Mouse (Mus musculus): ENCODE measurements at regions not wholly inside any gene's neighbourhood (a gene's known extent, or its start where the extent isn't known, plus 50 kb on each side); places are given as distances from the start of the nearest gene placed in this dataset.

- DNase-seq (ENCODE audit: low spot score), result no peak
Observed at GRCm38 (mm10) chr9:118326656-118327055, 151.4 kb upstream of the Eomes start.

GRCm38 (mm10) chr9:118327904-118328303, 150.1 kb upstream of the Eomes start:
- DNase-seq (ENCODE audit: low spot score), result no peak

- no peak for DNase-seq (ENCODE audit: low spot score)
Observed at GRCm38 (mm10) chr9:118341401-118341800, 136.6 kb upstream of the Eomes start.

DNA sequence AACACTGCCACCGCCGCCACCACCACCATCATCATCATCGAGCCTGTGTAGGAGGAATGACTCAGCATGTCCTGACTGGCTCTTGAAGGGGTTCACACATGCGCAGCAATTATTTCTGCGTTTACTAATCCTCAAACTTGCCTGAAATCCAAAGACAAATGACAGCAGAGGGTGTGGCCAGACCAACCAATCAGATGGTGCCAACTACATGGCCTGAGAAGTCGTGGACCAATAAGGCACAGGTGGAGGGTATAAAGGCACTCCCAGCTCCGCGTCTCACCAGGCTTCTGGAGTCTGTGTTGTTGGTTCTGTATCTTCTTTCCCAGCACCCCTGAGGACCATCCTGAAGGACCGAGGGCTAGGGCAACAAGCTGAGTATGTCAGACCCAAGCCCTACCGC, 123.1 kb upstream of the Eomes start:
- no peak for DNase-seq (ENCODE audit: low spot score)

GRCm38 (mm10) chr9:118357406-118357805, 120.6 kb upstream of the Eomes start:
- no peak for DNase-seq (ENCODE audit: low spot score)

DNA sequence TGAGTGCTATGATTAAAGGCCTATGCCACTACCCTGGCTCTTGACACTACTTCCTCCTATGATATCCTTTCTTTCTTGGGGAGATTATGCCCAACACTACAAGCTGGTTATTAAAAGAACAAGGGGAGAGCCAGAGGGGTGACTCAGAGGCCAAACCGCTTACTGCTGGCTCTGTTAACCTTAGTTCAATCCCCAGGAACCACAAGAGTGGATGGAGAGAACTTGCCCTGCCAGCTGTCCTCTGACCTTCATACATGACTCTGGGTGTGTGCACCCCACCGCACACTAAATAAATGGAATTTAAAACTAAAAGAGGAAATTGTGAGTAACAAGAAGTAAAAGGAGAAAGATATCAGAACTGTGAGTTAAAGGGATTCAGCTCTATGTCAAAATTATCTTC, 114.1 kb upstream of the Eomes start:
- no peak for DNase-seq (ENCODE audit: low spot score)

GRCm38 (mm10) chr9:118365431-118365830, 112.6 kb upstream of the Eomes start:
- DNase-seq (ENCODE audit: low spot score), result no peak

- no peak for DNase-seq (ENCODE audit: low spot score)
Observed at GRCm38 (mm10) chr9:118367314-118367713, 110.7 kb upstream of the Eomes start.

DNA sequence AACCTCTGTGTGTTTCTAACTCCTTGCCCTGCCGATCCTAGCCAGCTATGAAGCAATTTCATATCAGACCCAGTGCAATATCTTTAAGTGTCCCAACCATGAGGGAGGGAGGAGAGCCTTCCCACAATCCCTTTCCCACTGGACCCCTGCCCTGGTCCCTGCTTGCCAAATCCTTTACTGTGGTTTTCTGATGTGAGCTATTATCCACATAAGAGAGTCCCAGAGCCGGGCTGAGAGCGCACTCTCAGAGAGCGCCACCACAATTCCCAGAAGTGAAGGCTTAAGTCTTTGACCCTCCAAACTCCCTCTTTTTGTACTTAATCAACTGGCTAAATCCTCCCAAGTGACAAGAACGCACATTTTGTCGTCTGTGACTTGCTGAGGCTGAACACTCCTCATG, 107.4 kb upstream of the Eomes start:
- DNase-seq (ENCODE audit: low spot score), result no peak

GRCm38 (mm10) chr9:118374680-118375079, 103.3 kb upstream of the Eomes start:
- no peak for DNase-seq (ENCODE audit: low spot score)

GRCm38 (mm10) chr9:118379055-118379454, 99.0 kb upstream of the Eomes start:
- no peak for DNase-seq (ENCODE audit: low spot score)

- DNase-seq (ENCODE audit: low spot score), result no peak
Observed at GRCm38 (mm10) chr9:118382532-118382931, 95.5 kb upstream of the Eomes start.

GRCm38 (mm10) chr9:118384610-118385009, 93.4 kb upstream of the Eomes start:
- DNase-seq (ENCODE audit: low spot score), result no peak

DNA sequence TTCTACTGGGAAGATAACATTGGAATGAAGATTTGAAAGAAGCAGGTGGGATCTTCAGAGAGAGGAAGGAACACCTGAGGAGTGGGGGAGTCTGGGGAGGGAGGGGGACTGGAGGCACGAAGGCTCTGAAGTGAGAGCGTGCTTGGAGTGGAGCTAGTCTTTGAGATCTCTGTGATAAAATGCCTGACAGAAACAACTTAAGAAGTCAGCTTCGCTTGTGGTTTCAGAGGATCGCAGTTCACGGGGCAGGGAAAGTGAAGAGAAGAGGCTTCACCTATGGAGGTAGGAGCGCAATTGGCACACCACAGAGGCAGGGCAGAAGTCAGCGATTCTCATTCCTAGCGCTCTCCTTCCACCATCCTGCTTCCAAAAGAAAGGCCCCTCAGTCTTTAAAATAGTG, 90.4 kb upstream of the Eomes start:
- no peak for DNase-seq (ENCODE audit: low spot score)

DNA sequence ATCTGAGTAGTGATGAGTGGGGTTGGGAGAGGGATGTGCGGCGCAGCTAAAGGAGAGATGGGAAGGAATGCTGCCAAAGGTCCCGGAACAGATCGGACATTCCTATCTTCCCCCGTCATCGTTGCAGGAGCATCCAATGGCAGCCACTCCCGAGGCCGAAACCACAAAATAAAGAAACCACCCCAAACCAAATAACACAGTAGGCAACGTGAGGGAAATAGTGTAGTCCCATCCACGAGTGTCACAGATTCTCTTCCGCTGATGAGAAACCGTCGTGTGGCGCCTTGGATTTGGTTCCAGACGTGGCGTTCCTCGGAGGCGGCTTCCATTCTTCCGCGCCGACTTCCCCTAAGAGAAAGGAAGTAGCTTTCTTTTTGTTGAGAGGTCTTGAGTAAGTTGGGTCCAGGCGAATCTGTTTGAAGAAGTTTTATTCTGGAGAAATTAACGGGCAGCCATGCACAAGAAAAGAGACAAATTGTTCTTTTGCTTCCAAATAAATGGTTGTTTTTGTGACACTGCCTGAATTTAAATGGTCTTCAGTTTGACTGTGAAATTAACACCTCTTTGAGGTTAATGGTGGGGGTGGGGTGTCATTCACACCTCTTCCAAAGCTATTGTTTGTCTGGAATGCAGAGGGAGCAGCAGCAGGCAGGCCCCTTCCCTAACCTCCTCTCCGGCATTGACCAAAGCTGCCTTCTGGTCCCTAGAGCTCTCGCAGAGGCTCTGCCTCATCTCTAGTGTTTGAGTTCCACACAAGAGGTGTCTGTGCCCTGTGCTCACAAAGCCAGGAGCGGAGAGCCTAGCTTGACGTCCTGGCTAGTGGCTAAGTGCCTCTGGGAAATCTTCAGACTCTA, 88.3 kb upstream of the Eomes start:
- no peak for DNase-seq (ENCODE audit: low spot score)

DNA sequence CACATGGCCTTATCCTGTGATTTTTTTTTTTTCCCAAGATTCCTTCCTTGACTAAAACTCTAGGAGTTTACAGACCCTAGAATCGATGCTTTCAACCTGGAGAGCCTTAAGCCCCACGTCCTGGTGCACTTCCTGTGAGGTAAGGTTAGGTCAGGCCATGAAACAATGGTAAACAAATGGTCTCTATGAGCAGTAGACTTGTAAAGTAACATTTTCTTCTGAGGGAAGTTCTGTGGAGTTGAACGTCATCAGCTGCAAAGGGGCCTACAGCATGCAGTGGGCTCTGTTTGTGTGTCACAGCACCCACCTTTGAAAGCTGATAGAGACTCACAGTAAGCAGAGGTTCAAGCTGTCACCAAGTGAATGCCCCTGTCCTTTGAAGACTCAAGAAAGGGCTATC, 87.3 kb upstream of the Eomes start:
- no peak for DNase-seq (ENCODE audit: low spot score)

DNA sequence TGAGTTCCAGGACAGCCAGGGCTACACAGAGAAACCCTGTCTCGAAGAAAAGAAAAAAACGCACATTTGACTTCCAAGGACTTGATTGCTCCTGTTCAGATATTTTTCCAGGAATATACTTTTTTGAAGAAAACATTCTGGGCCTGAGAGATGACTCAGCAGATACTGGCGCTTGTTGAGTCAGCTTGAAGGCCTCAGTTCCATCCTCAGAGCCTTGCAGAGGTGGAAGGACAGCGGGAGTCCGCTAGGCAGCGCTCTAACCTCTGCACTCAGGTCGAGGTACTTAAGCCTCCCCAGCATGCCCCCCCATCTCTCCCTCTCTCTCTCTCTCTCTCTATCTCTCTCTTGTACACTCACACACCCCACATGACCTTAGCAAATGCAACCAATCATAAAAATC, 86.3 kb upstream of the Eomes start:
- DNase-seq (ENCODE audit: low spot score), result no peak

DNA sequence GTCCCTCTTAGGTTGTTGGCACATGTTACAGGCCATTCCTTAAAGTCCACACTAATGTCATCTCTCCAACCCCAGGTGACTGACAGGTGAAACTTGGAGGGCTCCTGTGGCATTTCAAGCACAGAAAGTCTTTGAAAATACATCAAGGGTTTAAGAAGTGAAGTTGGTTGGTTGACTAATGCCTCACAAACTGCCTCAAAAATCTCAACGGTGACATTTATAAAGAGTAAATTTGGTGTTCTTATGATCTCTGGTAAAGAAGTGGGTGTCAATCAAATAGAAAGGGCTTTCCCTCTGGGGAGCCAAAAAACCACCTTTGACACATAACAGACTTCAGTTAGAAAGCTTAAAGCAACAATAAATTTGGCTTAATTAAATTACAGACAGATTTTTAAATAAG, 85.2 kb upstream of the Eomes start:
- DNase-seq (ENCODE audit: low spot score), result no peak

GRCm38 (mm10) chr9:118393567-118393966, 84.4 kb upstream of the Eomes start:
- no peak for DNase-seq (ENCODE audit: low spot score)

GRCm38 (mm10) chr9:118396425-118397053, 81.5 kb upstream of the Eomes start:
- DNase-seq (ENCODE audit: low spot score), result no peak

- DNase-seq (ENCODE audit: low spot score), result no peak
Observed at GRCm38 (mm10) chr9:118400520-118400919, 77.5 kb upstream of the Eomes start.

DNA sequence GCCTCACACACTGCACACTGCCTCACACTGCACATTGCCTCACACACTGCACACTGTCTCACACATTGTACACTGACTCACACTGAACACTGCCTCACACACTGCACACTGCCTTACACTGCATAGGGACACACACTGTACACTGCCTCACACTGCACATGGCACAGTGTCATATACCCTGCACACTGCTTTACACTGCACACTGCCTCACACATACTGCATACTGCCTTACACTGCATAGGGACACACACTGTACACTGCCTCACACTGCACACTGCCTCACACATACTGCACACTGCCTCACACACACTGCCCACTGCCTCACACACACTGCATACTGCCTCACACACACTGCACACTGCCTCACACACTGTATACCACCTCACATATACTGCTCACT, 76.8 kb upstream of the Eomes start:
- DNase-seq (ENCODE audit: low spot score), result no peak

DNA sequence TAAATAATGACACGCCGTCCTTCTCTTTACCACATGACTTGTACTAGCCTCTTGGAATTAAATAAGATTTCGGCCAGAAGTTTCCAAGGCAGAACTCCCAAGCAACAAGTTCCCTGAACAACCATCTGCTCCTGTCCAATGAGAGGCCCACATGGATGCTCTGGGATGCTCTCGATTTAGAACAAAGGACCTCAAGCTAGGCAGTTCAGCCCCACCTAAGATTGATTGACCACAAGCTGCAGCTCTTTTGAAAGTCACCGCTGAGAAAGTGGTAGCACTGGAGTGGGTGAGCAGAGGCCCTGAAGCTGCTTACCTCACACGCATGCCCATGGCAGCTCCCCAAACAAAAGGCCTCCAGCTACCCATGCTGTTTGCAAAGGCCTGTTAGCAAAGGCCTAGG, 73.1 kb upstream of the Eomes start:
- no peak for DNase-seq (ENCODE audit: low spot score)
